Mouse (Mus musculus): ENCODE measurements around the gene Diras2. TPM values are rescaled to one million over a fixed set of nuclear protein-coding genes. Genes with fewer than 3 reads are reported as not detected.

Gene Diras2
- total RNA-seq, 1 experiment, result 0.76 TPM

GRCm38 (mm10) chr13:52476222-52476621 lies 54.9 kb downstream of the Diras2 start:
- Histone ChIP-seq H3K4me1 (ENCODE audit: control insufficient read depth in 2 of 2, insufficient read depth in 2 of 2, low read length in 2 of 2, poor library complexity in 1 of 2) (no peaks in the 10 kb centered on the region), H3K36me3 (ENCODE audit: control insufficient read depth, insufficient read depth, low read length, poor library complexity, severe bottlenecking) (no peaks in the 10 kb centered on the region), H3K9me3 (ENCODE audit: control insufficient read depth, insufficient read depth, low read depth, low read length) (no peaks in the 10 kb centered on the region), H3K4me3 (ENCODE audit: insufficient read depth in 1 of 2, low read depth in 1 of 2, low read length in 2 of 2, poor library complexity in 1 of 2, severe bottlenecking in 1 of 2) (no peak overlapping the region), H3K9ac (ENCODE audit: insufficient read depth, low read depth, low read length, poor library complexity, severe bottlenecking) (no peak overlapping the region), H3K27ac (ENCODE audit: insufficient read depth, low read depth, low read length, poor library complexity, severe bottlenecking) (no peak overlapping the region)
- TF ChIP-seq ZC3H11A (IDR thresholded peaks at IDR 0.05; ENCODE audit: borderline replicate concordance, low read depth, low read length) (peak; percentile 26; the same call in 1 of the 2 replicates), CHD2 (IDR thresholded peaks at IDR 0.05; ENCODE audit: low read depth, low read length) (no peak)
- in situ Hi-C loops (cut with MboI; ENCODE audit: low sequenced_read_pairs in 2 of 2, unreplicated experiment in 2 of 2), result no loop called here
- DNase-seq (ENCODE audit: low read depth, low spot score), result peak; percentile 44

- in situ Hi-C loops (cut with MboI; ENCODE audit: low sequenced_read_pairs in 2 of 2, unreplicated experiment in 2 of 2), result no loop called here
Observed at GRCm38 (mm10) chr13:52475264-52475663, 55.8 kb downstream of the Diras2 start.

GRCm38 (mm10) chr13:52474807-52475206 lies 56.3 kb downstream of the Diras2 start:
- Histone ChIP-seq H3K4me3 (ENCODE audit: insufficient read depth in 1 of 2, low read depth in 1 of 2, low read length in 2 of 2, poor library complexity in 1 of 2, severe bottlenecking in 1 of 2) (no peak overlapping the region), H3K27ac (ENCODE audit: insufficient read depth, low read depth, low read length, poor library complexity, severe bottlenecking) (no peak overlapping the region), H3K4me1 (ENCODE audit: control insufficient read depth in 2 of 2, insufficient read depth in 2 of 2, low read length in 2 of 2, poor library complexity in 1 of 2) (no peaks in the 10 kb centered on the region), H3K9ac (ENCODE audit: insufficient read depth, low read depth, low read length, poor library complexity, severe bottlenecking) (no peak overlapping the region), H3K36me3 (ENCODE audit: control insufficient read depth, insufficient read depth, low read length, poor library complexity, severe bottlenecking) (no peaks in the 10 kb centered on the region), H3K9me3 (ENCODE audit: control insufficient read depth, insufficient read depth, low read depth, low read length) (no peaks in the 10 kb centered on the region)
- in situ Hi-C loops (cut with MboI; ENCODE audit: low sequenced_read_pairs in 2 of 2, unreplicated experiment in 2 of 2), result no loop called here
- no peak for DNase-seq (ENCODE audit: low read depth, low spot score)
- no peak for TF ChIP-seq CHD2 (IDR thresholded peaks at IDR 0.05; ENCODE audit: low read depth, low read length)

More at GRCm38 (mm10) chr13:52475264-52475663, 55.8 kb downstream of the Diras2 start:
- Histone ChIP-seq H3K9ac (ENCODE audit: insufficient read depth, low read depth, low read length, poor library complexity, severe bottlenecking) (no peak overlapping the region), H3K36me3 (ENCODE audit: control insufficient read depth, insufficient read depth, low read length, poor library complexity, severe bottlenecking) (no peaks in the 10 kb centered on the region), H3K27ac (ENCODE audit: insufficient read depth, low read depth, low read length, poor library complexity, severe bottlenecking) (no peak overlapping the region), H3K9me3 (ENCODE audit: control insufficient read depth, insufficient read depth, low read depth, low read length) (no peaks in the 10 kb centered on the region), H3K4me3 (ENCODE audit: insufficient read depth in 1 of 2, low read depth in 1 of 2, low read length in 2 of 2, poor library complexity in 1 of 2, severe bottlenecking in 1 of 2) (no peak overlapping the region), H3K4me1 (ENCODE audit: control insufficient read depth in 2 of 2, insufficient read depth in 2 of 2, low read length in 2 of 2, poor library complexity in 1 of 2) (no peaks in the 10 kb centered on the region)
- DNase-seq (ENCODE audit: low read depth, low spot score), result no peak
- TF ChIP-seq ZC3H11A (IDR thresholded peaks at IDR 0.05; ENCODE audit: borderline replicate concordance, low read depth, low read length) (no peak), ZNF384 (IDR thresholded peaks at IDR 0.05; ENCODE audit: low read depth, low read length) (no peak), HCFC1 (IDR thresholded peaks at IDR 0.05; ENCODE audit: borderline replicate concordance, insufficient read depth, low read length) (no peak), MAFK (IDR thresholded peaks at IDR 0.05; ENCODE audit: insufficient read depth, low read depth, low read length) (no peak), CHD2 (IDR thresholded peaks at IDR 0.05; ENCODE audit: low read depth, low read length) (no peak)

GRCm38 (mm10) chr13:52469795-52470690 lies 61.0 kb downstream of the Diras2 start:
- Histone ChIP-seq H3K4me1 (ENCODE audit: control insufficient read depth in 2 of 2, insufficient read depth in 2 of 2, low read length in 2 of 2, poor library complexity in 1 of 2) (no peaks in the 10 kb centered on the region), H3K27ac (ENCODE audit: insufficient read depth, low read depth, low read length, poor library complexity, severe bottlenecking) (no peak overlapping the region), H3K9me3 (ENCODE audit: control insufficient read depth, insufficient read depth, low read depth, low read length) (no peaks in the 10 kb centered on the region), H3K36me3 (ENCODE audit: control insufficient read depth, insufficient read depth, low read length, poor library complexity, severe bottlenecking) (no peaks in the 10 kb centered on the region), H3K4me3 (ENCODE audit: insufficient read depth in 1 of 2, low read depth in 1 of 2, low read length in 2 of 2, poor library complexity in 1 of 2, severe bottlenecking in 1 of 2) (no peak overlapping the region), H3K9ac (ENCODE audit: insufficient read depth, low read depth, low read length, poor library complexity, severe bottlenecking) (no peak overlapping the region)
- in situ Hi-C loops (cut with MboI; ENCODE audit: low sequenced_read_pairs in 2 of 2, unreplicated experiment in 2 of 2), result no loop called here
- DNase-seq (ENCODE audit: low read depth, low spot score), result no peak
- no peak for TF ChIP-seq MAFK (IDR thresholded peaks at IDR 0.05; ENCODE audit: insufficient read depth, low read depth, low read length)
- no peak for TF ChIP-seq HCFC1 (IDR thresholded peaks at IDR 0.05; ENCODE audit: borderline replicate concordance, insufficient read depth, low read length)

GRCm38 (mm10) chr13:52465141-52465540 lies 65.9 kb downstream of the Diras2 start:
- no peak for DNase-seq (ENCODE audit: low read depth, low spot score)
- Histone ChIP-seq H3K27ac (ENCODE audit: insufficient read depth, low read depth, low read length, poor library complexity, severe bottlenecking) (no peak overlapping the region), H3K4me3 (ENCODE audit: insufficient read depth in 1 of 2, low read depth in 1 of 2, low read length in 2 of 2, poor library complexity in 1 of 2, severe bottlenecking in 1 of 2) (no peak overlapping the region), H3K9me3 (ENCODE audit: control insufficient read depth, insufficient read depth, low read depth, low read length) (no peaks in the 10 kb centered on the region), H3K36me3 (ENCODE audit: control insufficient read depth, insufficient read depth, low read length, poor library complexity, severe bottlenecking) (no peaks in the 10 kb centered on the region), H3K4me1 (ENCODE audit: control insufficient read depth in 2 of 2, insufficient read depth in 2 of 2, low read length in 2 of 2, poor library complexity in 1 of 2) (no peaks in the 10 kb centered on the region), H3K9ac (ENCODE audit: insufficient read depth, low read depth, low read length, poor library complexity, severe bottlenecking) (no peak overlapping the region)
- in situ Hi-C loops (cut with MboI; ENCODE audit: low sequenced_read_pairs in 2 of 2, unreplicated experiment in 2 of 2), result no loop called here
- TF ChIP-seq MAFK (IDR thresholded peaks at IDR 0.05; ENCODE audit: insufficient read depth, low read depth, low read length) (no peak), HCFC1 (IDR thresholded peaks at IDR 0.05; ENCODE audit: borderline replicate concordance, insufficient read depth, low read length) (no peak), ZNF384 (IDR thresholded peaks at IDR 0.05; ENCODE audit: low read depth, low read length) (no peak), ZC3H11A (IDR thresholded peaks at IDR 0.05; ENCODE audit: borderline replicate concordance, low read depth, low read length) (no peak), CHD2 (IDR thresholded peaks at IDR 0.05; ENCODE audit: low read depth, low read length) (no peak)

Data from ES-E14 (cell line).